Mouse (Mus musculus): ENCODE data around the gene Hhipl2.

DNA sequence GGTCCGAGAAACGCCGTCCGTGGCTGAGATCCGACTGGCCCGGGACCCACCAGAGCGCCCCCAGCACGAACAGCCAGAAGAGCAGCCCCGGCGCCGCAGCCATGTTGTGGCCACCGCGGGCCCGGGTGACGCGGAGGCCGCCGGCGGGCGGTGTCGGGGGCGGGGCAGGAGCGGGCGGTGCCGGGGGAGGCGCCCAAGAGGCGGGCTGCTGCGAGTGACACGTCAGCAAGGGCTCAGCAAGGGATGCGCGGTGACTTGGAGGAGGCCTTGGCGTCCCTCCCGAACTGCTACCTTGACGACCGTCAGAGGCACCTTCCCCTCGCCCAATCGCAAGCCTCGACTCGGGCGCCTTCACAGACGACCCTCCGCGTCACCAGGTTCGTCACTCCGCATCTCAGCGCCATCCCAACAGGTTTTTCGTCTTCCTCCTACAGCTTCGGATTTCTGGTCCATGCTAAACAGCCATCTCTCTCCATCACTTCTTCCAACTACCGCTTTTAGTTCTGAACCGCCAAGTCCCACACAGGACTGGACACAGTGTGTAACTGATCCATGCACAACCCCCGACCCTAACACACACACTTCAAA lies 48.5 kb upstream of the Hhipl2 start, which contains the start of gene Mia3:
- TF ChIP-seq POLR2A (IDR thresholded peaks at IDR 0.05; ENCODE audit: control insufficient read depth, extremely low read depth, insufficient read depth, low read length, poor library complexity) (peak; percentile 83), CTCF (IDR thresholded peaks at IDR 0.05; ENCODE audit: borderline replicate concordance, control insufficient read depth, extremely low read depth, insufficient read depth, low read length, poor library complexity) (no peak)
